Mouse (Mus musculus): ENCODE data around the gene Dmrt3. TPM values are rescaled to one million over a fixed set of nuclear protein-coding genes. Genes with fewer than 3 reads are reported as not detected.
A peak's percentile ranks its signal among the peaks of the same experiment; 100 is the strongest.

Dmrt3 gene
- polyA plus RNA-seq, 1 experiment, result 0.33 TPM

GRCm38 (mm10) chr19:25610411-25611111 is 460 bp downstream of the Dmrt3 start:
- H3K27me3 ChIP-seq (ENCODE audit: control insufficient read depth, insufficient read depth, low read length), result peaks cover 90% of the 10 kb centered on the region
- H3K4me1 ChIP-seq (ENCODE audit: control insufficient read depth, insufficient read depth, insufficient read length, low read length), result peaks cover 12% of the 10 kb centered on the region
- H3K36me3 ChIP-seq (ENCODE audit: control insufficient read depth, insufficient read depth, low read length), result no peaks in the 10 kb centered on the region
- no peak overlapping the region for H3K27ac ChIP-seq (ENCODE audit: insufficient read depth, low read depth, low read length)
- TF ChIP-seq POLR2A (IDR thresholded peaks at IDR 0.05; ENCODE audit: low read depth, low read length) (no peak), CTCF (IDR thresholded peaks at IDR 0.05; ENCODE audit: extremely low read depth, insufficient read length, insufficient replicate concordance, low read depth, low read length) (no peak)
- peak overlapping the region; percentile 37 for H3K4me3 ChIP-seq (ENCODE audit: low read depth, low read length)
- under 1% methylated on average over 68 of the region's 71 CpGs for WGBS

- Histone ChIP-seq H3K4me1 (ENCODE audit: control insufficient read depth, insufficient read depth, insufficient read length, low read length) (peaks cover 10% of the 10 kb centered on the region), H3K27me3 (ENCODE audit: control insufficient read depth, insufficient read depth, low read length) (peaks cover 86% of the 10 kb centered on the region), H3K27ac (ENCODE audit: insufficient read depth, low read depth, low read length) (no peak overlapping the region), H3K4me3 (ENCODE audit: low read depth, low read length) (peak overlapping the region; percentile 37), H3K36me3 (ENCODE audit: control insufficient read depth, insufficient read depth, low read length) (no peaks in the 10 kb centered on the region)
- no peak for TF ChIP-seq POLR2A (IDR thresholded peaks at IDR 0.05; ENCODE audit: low read depth, low read length)
- no peak for TF ChIP-seq CTCF (IDR thresholded peaks at IDR 0.05; ENCODE audit: extremely low read depth, insufficient read length, insufficient replicate concordance, low read depth, low read length)
- 1% methylated on average over 42 of the region's 42 CpGs for WGBS
Observed at GRCm38 (mm10) chr19:25611116-25611515, 1.0 kb downstream of the Dmrt3 start.

DNA sequence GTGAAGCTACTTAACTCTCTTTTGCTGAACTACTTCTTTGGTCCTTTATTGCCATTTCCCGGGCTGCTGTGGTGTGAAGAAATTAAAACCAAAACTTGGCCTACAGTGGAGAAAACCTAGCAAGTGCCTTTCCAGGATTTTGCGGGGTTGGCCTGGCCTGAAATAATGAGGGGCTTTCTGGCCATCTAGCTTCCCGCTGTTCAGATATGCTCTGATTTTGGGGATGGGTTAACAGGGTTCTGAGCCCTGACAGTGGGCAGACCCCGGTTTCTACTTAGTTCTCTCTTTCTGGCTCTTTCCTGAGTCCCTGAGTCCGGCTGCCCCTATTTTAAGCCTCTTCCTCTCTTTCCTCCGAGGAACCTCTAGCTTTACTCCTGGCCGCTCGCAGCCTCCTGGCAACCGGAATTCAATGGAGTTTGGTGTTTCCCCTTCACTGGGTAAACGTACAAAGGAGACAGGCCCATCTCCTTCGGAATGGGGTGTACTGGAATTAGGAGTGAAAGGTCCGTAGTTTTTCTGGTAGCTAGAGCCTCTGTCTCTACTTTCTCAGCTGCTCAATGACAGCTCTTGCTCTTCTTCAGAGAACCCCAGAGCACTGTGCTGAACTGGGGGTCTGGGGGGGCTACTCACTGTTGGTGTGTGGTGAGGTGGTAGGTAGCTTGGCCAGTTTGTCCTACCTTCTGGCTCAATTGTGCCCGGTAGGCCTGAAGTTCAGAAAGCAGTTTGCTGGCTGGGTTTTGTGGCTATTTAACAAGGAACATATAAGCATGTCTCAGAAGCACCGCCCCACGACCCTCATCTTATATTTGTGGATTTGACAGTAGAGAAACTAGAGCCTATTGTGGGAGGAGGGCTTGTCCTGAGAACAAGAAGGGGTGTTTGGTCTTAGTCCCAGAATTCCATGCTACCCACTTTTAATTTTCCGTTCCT is 2.0 kb downstream of the Dmrt3 start:
- H3K36me3 ChIP-seq (ENCODE audit: control insufficient read depth, insufficient read depth, low read length), result no peaks in the 10 kb centered on the region
- WGBS, result 18% methylated on average over 16 of the region's 16 CpGs
- no peak overlapping the region for H3K4me3 ChIP-seq (ENCODE audit: low read depth, low read length)
- H3K27ac ChIP-seq (ENCODE audit: insufficient read depth, low read depth, low read length), result no peak overlapping the region
- no peak for TF ChIP-seq CTCF (IDR thresholded peaks at IDR 0.05; ENCODE audit: extremely low read depth, insufficient read length, insufficient replicate concordance, low read depth, low read length)
- no peak for TF ChIP-seq POLR2A (IDR thresholded peaks at IDR 0.05; ENCODE audit: low read depth, low read length)
- peaks cover 10% of the 10 kb centered on the region for H3K4me1 ChIP-seq (ENCODE audit: control insufficient read depth, insufficient read depth, insufficient read length, low read length)
- peaks cover 76% of the 10 kb centered on the region for H3K27me3 ChIP-seq (ENCODE audit: control insufficient read depth, insufficient read depth, low read length)

- 18% methylated on average over 6 of the region's 6 CpGs for WGBS
- peaks cover 69% of the 10 kb centered on the region for H3K27me3 ChIP-seq (ENCODE audit: control insufficient read depth, insufficient read depth, low read length)
- no peaks in the 10 kb centered on the region for H3K36me3 ChIP-seq (ENCODE audit: control insufficient read depth, insufficient read depth, low read length)
- H3K4me1 ChIP-seq (ENCODE audit: control insufficient read depth, insufficient read depth, insufficient read length, low read length), result peaks cover 10% of the 10 kb centered on the region
- no peak overlapping the region for H3K4me3 ChIP-seq (ENCODE audit: low read depth, low read length)
- no peak overlapping the region for H3K27ac ChIP-seq (ENCODE audit: insufficient read depth, low read depth, low read length)
- TF ChIP-seq CTCF (IDR thresholded peaks at IDR 0.05; ENCODE audit: extremely low read depth, insufficient read length, insufficient replicate concordance, low read depth, low read length) (no peak), POLR2A (IDR thresholded peaks at IDR 0.05; ENCODE audit: low read depth, low read length) (no peak)
Observed at GRCm38 (mm10) chr19:25612806-25613295, 2.8 kb downstream of the Dmrt3 start.

DNA sequence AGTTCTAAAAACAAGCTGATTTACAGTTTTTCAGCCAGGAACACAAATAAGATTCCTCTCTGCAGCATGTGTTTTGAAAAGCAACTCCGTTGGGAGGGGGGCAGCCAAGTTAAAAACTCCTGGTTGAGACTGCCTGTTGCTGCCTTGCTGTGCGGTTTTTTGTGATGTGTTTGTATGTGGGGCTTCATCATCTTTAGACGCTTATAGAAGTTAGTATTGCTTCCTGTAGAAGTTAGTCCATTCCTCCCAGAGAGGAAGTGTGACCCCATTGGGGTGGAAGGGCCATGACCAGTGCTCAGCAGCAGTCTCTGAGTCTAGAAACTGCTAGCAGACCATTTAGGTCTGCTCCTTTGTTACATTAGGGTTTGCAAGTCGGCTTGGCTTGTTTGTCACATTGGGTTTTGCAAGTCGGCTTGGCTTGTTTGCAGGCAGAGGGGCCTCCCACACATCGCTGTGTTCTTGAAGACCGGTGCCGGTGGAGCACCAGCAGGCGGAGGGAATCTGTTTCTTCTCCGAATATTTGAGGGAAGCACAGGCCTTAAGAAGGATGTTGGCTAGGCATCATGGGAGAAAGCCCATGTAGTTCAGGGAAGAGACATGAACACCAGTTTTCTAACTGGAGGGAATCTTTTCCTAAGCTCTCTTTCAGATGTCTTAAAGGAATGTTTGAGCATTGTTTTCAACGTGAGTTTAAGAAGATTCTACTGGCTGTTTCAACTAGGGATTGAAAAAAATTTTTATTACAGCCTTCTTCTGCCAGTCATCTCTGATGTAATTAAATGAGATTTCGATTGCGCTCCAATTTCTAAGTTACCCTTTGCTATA is 3.6 kb downstream of the Dmrt3 start:
- peaks cover 60% of the 10 kb centered on the region for H3K27me3 ChIP-seq (ENCODE audit: control insufficient read depth, insufficient read depth, low read length)
- H3K27ac ChIP-seq (ENCODE audit: insufficient read depth, low read depth, low read length), result no peak overlapping the region
- peaks cover 10% of the 10 kb centered on the region for H3K4me1 ChIP-seq (ENCODE audit: control insufficient read depth, insufficient read depth, insufficient read length, low read length)
- no peak for TF ChIP-seq CTCF (IDR thresholded peaks at IDR 0.05; ENCODE audit: extremely low read depth, insufficient read length, insufficient replicate concordance, low read depth, low read length)
- no peak for TF ChIP-seq POLR2A (IDR thresholded peaks at IDR 0.05; ENCODE audit: low read depth, low read length)
- no peaks in the 10 kb centered on the region for H3K36me3 ChIP-seq (ENCODE audit: control insufficient read depth, insufficient read depth, low read length)
- H3K4me3 ChIP-seq (ENCODE audit: low read depth, low read length), result no peak overlapping the region
- WGBS, result 19% methylated on average over 13 of the region's 13 CpGs

GRCm38 (mm10) chr19:25615889-25616288 is 5.8 kb downstream of the Dmrt3 start:
- Histone ChIP-seq H3K27me3 (ENCODE audit: control insufficient read depth, insufficient read depth, low read length) (peaks cover 41% of the 10 kb centered on the region), H3K4me1 (ENCODE audit: control insufficient read depth, insufficient read depth, insufficient read length, low read length) (peaks cover 4% of the 10 kb centered on the region), H3K36me3 (ENCODE audit: control insufficient read depth, insufficient read depth, low read length) (no peaks in the 10 kb centered on the region), H3K27ac (ENCODE audit: insufficient read depth, low read depth, low read length) (no peak overlapping the region), H3K4me3 (ENCODE audit: low read depth, low read length) (no peak overlapping the region)
- WGBS, result 4% methylated on average over 6 of the region's 6 CpGs
- TF ChIP-seq POLR2A (IDR thresholded peaks at IDR 0.05; ENCODE audit: low read depth, low read length) (no peak), CTCF (IDR thresholded peaks at IDR 0.05; ENCODE audit: extremely low read depth, insufficient read length, insufficient replicate concordance, low read depth, low read length) (no peak)
